Mouse (Mus musculus) hematopoietic stem cell, adult 5-6 weeks (primary cell): ENCODE results near the gene Rbm25. TPM values are rescaled to one million over a fixed set of nuclear protein-coding genes. Genes with fewer than 3 reads are reported as not detected.
"Not testable (repeated sequence)": the region's sequence is repeated elsewhere in the genome, so short reads cannot be mapped to it uniquely, and the experiment has no call there.

Experiments
- ATAC-seq, 2 experiments: fragments of 125-278 bp in 1 of 2; replicated peaks in 1 of 2; 2 replicates each; pipeline ENCODE4 v1.8.0; 2016 to 2017; ENCODE audit warnings: inconsistent platforms in 2 of 2, mild to moderate bottlenecking in 2 of 2, moderate number of reproducible peaks in 2 of 2, low read depth in 1 of 2, moderate TSS enrichment in 1 of 2; ENCODE audit not compliant: low FRiP score in 2 of 2, poor library complexity in 2 of 2, severe bottlenecking in 2 of 2, insufficient read depth in 1 of 2, low TSS enrichment in 1 of 2
- total RNA-seq: library from RNA; stranded (forward); fragments of 172-1452, 232-1000 nt; gene quantifications from 2 replicates; pipeline ENCODE4 v1.2.3, GENCODE M21; 2017

The Rbm25 gene
- 294 and 297 TPM in 2 replicates for total RNA-seq

GRCm38 (mm10) chr12:83630936-83631335 lies at the start of gene Rbm25:
Rbm25 (plus strand) TSS chr12:83631236.
- not testable (repeated sequence) for ATAC-seq

DNA sequence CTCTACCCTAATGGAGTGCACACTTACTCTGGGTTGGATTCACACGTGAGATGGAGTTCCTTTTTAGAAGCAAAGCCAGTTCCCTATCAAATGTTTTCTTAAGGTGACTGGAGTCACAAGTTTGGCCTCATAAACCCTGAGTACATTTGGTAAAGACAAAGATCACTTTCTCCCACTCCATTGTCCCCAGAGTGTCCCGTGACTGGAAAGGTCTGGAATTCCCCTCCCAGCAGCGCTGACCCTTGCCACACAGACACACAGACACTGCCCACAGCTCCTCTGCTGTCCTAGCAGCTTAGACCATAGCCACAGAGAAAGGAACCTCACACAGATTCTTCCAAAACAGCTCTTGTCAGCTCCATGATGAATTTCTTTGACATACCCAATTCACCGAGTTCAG lies 48.9 kb upstream of the Rbm25 start:
- ATAC-seq, result no peak

DNA sequence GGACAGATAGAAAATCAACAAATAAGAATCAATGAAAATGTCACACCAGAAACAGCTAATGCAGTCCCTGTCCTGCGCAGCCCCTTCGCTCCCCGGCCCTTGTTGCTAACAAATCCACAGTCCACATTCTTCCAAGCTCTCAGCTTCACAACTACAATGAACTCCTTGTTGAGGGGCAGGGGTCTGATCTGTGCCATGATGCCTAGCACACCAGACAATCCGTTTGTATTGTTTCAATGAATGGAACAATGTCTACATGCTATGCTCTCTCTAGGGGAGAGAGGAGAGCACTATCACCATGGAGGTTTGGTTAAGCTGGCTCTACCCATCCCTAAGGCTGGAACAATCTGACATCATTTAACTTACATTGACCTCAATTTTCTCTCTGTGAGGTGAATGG lies 48.3 kb upstream of the Rbm25 start:
- ATAC-seq, result no peak

DNA sequence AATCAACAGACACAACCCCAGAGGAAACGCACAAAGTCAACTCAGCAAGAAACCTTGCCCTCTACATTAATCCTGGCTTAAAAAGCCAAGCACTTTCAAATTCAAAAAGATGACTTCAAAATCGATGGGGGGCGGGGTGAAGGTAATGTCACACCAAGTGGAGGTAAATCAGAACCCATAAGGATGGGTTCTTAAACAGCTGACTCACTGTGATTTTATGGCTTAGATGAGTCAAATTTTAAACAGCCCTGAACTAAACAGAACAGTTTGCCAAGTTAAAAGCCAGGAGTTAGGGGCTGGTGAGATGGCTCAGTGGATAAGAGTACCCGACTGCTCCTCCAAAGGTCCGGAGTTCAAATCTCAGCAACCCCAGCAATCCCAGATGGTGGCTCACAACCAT lies 44.4 kb upstream of the Rbm25 start:
- no peak for ATAC-seq

GRCm38 (mm10) chr12:83591754-83592501 lies 39.1 kb upstream of the Rbm25 start:
- ATAC-seq, result no peak

DNA sequence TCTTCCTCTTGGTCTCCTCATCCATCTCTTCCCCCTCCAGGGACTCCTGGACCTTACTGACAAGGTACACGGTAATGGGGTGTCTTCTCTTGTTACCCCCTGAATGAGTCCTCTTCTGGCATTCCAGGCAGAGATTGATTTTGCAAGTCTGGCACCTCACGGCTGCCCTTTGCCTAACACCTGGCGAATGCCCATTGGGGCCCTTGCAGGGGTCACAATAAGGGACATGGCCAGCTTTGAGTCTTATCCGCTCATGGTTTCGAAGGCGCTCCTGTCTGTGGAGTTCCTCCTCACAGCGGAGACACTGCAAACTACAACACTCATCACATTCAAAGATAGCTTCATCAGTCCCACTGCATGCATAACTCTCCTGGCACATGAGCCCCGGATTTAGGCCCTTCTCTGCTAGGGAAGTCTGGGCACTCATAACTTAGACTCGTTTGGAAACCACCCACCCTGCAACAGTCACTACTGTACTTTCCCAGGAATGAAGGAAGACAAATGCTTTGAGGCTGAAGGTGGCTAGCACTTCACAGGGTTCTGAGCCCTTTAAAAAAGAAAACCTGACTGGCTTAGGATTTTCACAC lies 36.5 kb upstream of the Rbm25 start:
- no peak for ATAC-seq

DNA sequence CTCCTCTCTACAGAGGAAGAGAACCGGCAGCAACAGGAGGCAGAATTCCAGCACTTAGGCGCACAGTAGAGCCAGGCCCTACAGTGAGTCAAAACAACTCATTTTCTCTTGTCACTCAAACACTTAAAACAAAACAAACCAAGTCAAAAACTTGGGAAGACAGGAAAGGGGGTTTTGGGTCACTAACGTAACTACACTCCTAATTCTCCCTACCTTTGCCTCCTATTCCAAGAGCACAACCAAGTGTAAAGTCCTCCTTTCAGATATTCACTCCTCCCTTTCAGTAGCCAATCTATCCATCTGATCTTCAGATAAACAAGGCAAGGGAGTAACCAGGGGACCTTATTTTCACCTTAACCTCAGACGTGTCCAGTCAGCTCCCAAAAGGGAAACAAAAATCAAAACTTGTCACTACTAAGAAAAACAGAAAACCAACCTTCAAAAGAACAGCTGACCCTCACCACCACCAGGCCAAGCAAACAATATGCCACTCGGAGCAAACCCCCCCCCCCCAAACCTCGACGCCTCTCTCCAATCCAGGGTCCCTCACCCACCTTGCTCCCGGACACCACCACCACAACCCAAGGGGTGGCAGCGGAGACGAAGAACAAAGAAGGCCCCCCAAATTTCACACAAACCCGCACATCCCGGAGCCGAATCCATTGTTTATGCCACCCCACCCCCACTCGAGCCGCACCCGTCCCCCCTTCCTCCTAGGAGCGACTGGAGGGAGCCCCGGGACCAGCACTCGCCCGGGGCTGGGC lies 34.7 kb upstream of the Rbm25 start:
- no peak for ATAC-seq

- peak; percentile 100 for ATAC-seq
Measured at GRCm38 (mm10) chr12:83597025-83597501, 34.0 kb upstream of the Rbm25 start, which contains the start of gene Zfyve1. Zfyve1 (minus strand) TSS chr12:83597222.

- ATAC-seq, result no peak
Measured at GRCm38 (mm10) chr12:83597881-83598280, 33.2 kb upstream of the Rbm25 start.

DNA sequence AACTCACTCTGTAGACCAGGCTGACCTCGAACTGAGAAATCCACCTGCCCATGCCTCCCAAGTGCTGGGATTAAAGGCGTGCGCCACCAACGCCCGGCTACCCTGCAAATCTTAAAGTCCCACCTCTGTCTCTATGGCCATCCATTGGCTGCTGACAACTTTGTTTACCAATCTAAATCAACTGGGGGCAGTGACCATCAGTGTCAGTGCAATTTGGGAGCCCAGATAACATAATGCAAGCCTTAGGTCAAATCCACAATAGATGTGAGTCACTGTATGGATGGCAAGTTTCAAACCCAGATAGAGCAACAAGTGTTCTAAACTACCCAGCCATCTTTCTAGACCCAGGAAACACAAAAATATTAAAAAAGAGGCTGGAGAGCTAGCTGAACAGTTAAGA lies 28.8 kb upstream of the Rbm25 start:
- ATAC-seq, result no peak

- not testable (repeated sequence) for ATAC-seq
Measured at GRCm38 (mm10) chr12:83606411-83606810, 24.6 kb upstream of the Rbm25 start.

- peak; percentile 53 to 72; a peak in 2 of 4 replicates for ATAC-seq
Measured at GRCm38 (mm10) chr12:83617261-83617660, 13.8 kb upstream of the Rbm25 start.

DNA sequence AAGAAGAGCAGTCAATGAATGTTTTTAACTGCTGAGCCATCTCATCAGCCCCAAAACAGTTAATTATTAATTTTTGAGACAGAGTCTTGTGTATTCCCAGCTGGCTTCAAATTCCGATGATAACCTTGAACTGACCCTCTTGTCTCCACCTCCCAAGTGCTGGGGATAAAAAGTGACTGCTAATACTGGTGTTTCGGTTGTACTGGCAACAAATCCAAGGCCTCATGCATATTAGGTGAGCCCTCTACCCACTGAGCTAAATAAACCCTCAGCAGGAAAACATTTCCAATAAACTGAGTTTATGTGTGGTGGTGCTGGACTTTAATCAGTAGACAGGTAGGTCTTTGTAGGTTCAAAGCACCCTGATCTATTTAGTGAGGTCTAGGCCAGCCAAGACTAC lies 12.1 kb upstream of the Rbm25 start:
- ATAC-seq, result no peak

- not testable (repeated sequence) for ATAC-seq
Measured at GRCm38 (mm10) chr12:83620694-83621093, 10.3 kb upstream of the Rbm25 start.

DNA sequence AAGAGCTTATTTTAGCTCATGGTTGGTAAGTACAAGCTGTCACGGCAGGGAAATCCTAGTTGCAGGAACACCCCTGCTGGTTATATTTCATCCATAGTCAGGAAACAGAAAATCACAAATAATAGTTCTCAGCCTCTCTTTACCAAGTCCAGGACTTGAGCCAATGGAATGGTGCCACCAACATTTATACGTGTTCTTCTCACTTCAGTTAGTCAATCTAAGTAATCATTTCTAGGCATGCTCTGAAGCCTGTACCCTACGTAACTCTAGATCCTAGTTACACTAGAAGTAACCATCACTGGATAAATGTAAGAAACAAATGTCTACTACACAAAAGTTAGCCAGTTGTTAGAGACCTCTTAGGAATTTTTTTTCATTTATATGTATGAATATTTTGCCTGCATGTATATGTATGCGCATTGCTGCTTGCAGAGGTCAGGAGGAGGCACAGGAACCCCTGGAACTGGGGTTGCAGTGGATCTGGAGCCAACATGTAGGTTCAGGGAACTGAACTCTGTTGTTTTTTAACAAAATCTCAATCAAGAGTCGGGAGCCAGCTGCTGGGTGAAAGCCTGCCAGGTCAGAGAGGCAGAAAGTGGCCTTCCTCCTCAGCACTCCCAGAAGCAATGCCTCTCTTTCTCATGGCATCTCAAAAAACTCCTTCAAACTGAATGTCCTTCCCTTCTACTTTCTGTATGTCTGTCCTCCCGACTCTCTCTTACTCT lies 8.8 kb upstream of the Rbm25 start:
- ATAC-seq, result no peak

- no peak for ATAC-seq
Measured at GRCm38 (mm10) chr12:83624321-83624720, 6.7 kb upstream of the Rbm25 start.
